Mouse (Mus musculus): ENCODE data around the gene Tmtc2. TPM values are rescaled to one million over a fixed set of nuclear protein-coding genes. Genes with fewer than 3 reads are reported as not detected.

Gene Tmtc2
- polyA plus RNA-seq, 1 experiment from 2014 or later = 7.8 TPM

GRCm38 (mm10) chr10:105518144-105518543, 56.1 kb downstream of the Tmtc2 start:
- H3K9me3 ChIP-seq (ENCODE audit: control insufficient read depth, low read length) = no peaks in the 10 kb centered on the region
- peaks cover 3% of the 10 kb centered on the region; the same call in 1 of the 2 replicates for H3K4me1 ChIP-seq (ENCODE audit: control insufficient read depth, insufficient read depth, low read length)
- no peak overlapping the region for H3K27ac ChIP-seq (replicated peaks; ENCODE audit: low read depth, low read length)
- no peak overlapping the region for H3K4me3 ChIP-seq (ENCODE audit: low read depth, low read length)
- ATAC-seq (ENCODE audit: insufficient number of reproducible peaks, low FRiP score, low TSS enrichment, low read depth) (no peak), DNase-seq (ENCODE audit: low spot score) (no peak)
- H3K27me3 ChIP-seq (ENCODE audit: control insufficient read depth, insufficient read depth, low read length) = no peaks in the 10 kb centered on the region
- no peak overlapping the region for H3K4me2 ChIP-seq (ENCODE audit: low read depth, severe bottlenecking)
- no peak overlapping the region for H3K9ac ChIP-seq (ENCODE audit: low read length)
- 96% methylated on average over 9 of the region's 9 CpGs for WGBS
- H3K36me3 ChIP-seq (ENCODE audit: control insufficient read depth, insufficient read depth, low read length) = no peaks in the 10 kb centered on the region

GRCm38 (mm10) chr10:105513777-105514322, 60.4 kb downstream of the Tmtc2 start:
- Histone ChIP-seq H3K9ac (ENCODE audit: low read length) (no peak overlapping the region), H3K4me3 (ENCODE audit: low read depth, low read length) (no peak overlapping the region), H3K4me2 (ENCODE audit: low read depth, severe bottlenecking) (no peak overlapping the region), H3K27me3 (ENCODE audit: control insufficient read depth, insufficient read depth, low read length) (no peaks in the 10 kb centered on the region), H3K9me3 (ENCODE audit: control insufficient read depth, low read length) (no peaks in the 10 kb centered on the region), H3K4me1 (ENCODE audit: control insufficient read depth, insufficient read depth, low read length) (peaks cover 6% of the 10 kb centered on the region), H3K36me3 (ENCODE audit: control insufficient read depth, insufficient read depth, low read length) (no peaks in the 10 kb centered on the region), H3K27ac (replicated peaks; ENCODE audit: low read depth, low read length) (no peak overlapping the region)
- 91% methylated on average over 7 of the region's 7 CpGs for WGBS
- ATAC-seq (ENCODE audit: insufficient number of reproducible peaks, low FRiP score, low TSS enrichment, low read depth) = no peak
- DNase-seq (ENCODE audit: low spot score) = no peak

GRCm38 (mm10) chr10:105509896-105510272, 64.4 kb downstream of the Tmtc2 start:
- H3K27ac ChIP-seq (replicated peaks; ENCODE audit: low read depth, low read length) = 0 out of 2 replicates have a peak overlapping the region, but pooled peaks have one; percentile 15
- H3K9ac ChIP-seq (ENCODE audit: low read length) = no peak overlapping the region
- no peaks in the 10 kb centered on the region for H3K9me3 ChIP-seq (ENCODE audit: control insufficient read depth, low read length)
- H3K4me2 ChIP-seq (ENCODE audit: low read depth, severe bottlenecking) = no peak overlapping the region
- DNase-seq (ENCODE audit: low spot score) (no peak), ATAC-seq (ENCODE audit: insufficient number of reproducible peaks, low FRiP score, low TSS enrichment, low read depth) (peak; percentile 65; the same call in 1 of the 2 replicates)
- no peaks in the 10 kb centered on the region; the same call in 1 of the 2 replicates for H3K36me3 ChIP-seq (ENCODE audit: control insufficient read depth, insufficient read depth, low read length)
- H3K27me3 ChIP-seq (ENCODE audit: control insufficient read depth, insufficient read depth, low read length) = no peaks in the 10 kb centered on the region
- peaks cover 6% of the 10 kb centered on the region for H3K4me1 ChIP-seq (ENCODE audit: control insufficient read depth, insufficient read depth, low read length)
- WGBS = 33% methylated on average over 5 of the region's 5 CpGs
- no peak overlapping the region for H3K4me3 ChIP-seq (ENCODE audit: low read depth, low read length)

GRCm38 (mm10) chr10:105509146-105509895, 64.9 kb downstream of the Tmtc2 start:
- Histone ChIP-seq H3K4me3 (ENCODE audit: low read depth, low read length) (no peak overlapping the region), H3K9ac (ENCODE audit: low read length) (no peak overlapping the region), H3K4me2 (ENCODE audit: low read depth, severe bottlenecking) (no peak overlapping the region), H3K27me3 (ENCODE audit: control insufficient read depth, insufficient read depth, low read length) (no peaks in the 10 kb centered on the region), H3K9me3 (ENCODE audit: control insufficient read depth, low read length) (no peaks in the 10 kb centered on the region), H3K27ac (replicated peaks; ENCODE audit: low read depth, low read length) (no peak overlapping the region), H3K4me1 (ENCODE audit: control insufficient read depth, insufficient read depth, low read length) (peaks cover 6% of the 10 kb centered on the region), H3K36me3 (ENCODE audit: control insufficient read depth, insufficient read depth, low read length) (no peaks in the 10 kb centered on the region; the same call in 1 of the 2 replicates)
- ATAC-seq (ENCODE audit: insufficient number of reproducible peaks, low FRiP score, low TSS enrichment, low read depth) = peak; percentile 10; the same call in 1 of the 2 replicates
- DNase-seq (ENCODE audit: low spot score) = no peak
- WGBS = 67% methylated on average over 9 of the region's 12 CpGs

GRCm38 (mm10) chr10:105507982-105508786, 66.1 kb downstream of the Tmtc2 start:
- Histone ChIP-seq H3K4me2 (ENCODE audit: low read depth, severe bottlenecking) (no peak overlapping the region), H3K9me3 (ENCODE audit: control insufficient read depth, low read length) (no peaks in the 10 kb centered on the region), H3K4me1 (ENCODE audit: control insufficient read depth, insufficient read depth, low read length) (peaks cover 6% of the 10 kb centered on the region), H3K36me3 (ENCODE audit: control insufficient read depth, insufficient read depth, low read length) (no peaks in the 10 kb centered on the region; the same call in 1 of the 2 replicates), H3K27me3 (ENCODE audit: control insufficient read depth, insufficient read depth, low read length) (no peaks in the 10 kb centered on the region), H3K27ac (replicated peaks; ENCODE audit: low read depth, low read length) (no peak overlapping the region), H3K9ac (ENCODE audit: low read length) (no peak overlapping the region), H3K4me3 (ENCODE audit: low read depth, low read length) (no peak overlapping the region)
- ATAC-seq (ENCODE audit: insufficient number of reproducible peaks, low FRiP score, low TSS enrichment, low read depth) = no peak
- DNase-seq (ENCODE audit: low spot score) = no peak
- WGBS = 92% methylated on average over 3 of the region's 3 CpGs

GRCm38 (mm10) chr10:105506046-105506445, 68.2 kb downstream of the Tmtc2 start:
- 95% methylated on average over 4 of the region's 4 CpGs for WGBS
- no peaks in the 10 kb centered on the region; the same call in 1 of the 2 replicates for H3K36me3 ChIP-seq (ENCODE audit: control insufficient read depth, insufficient read depth, low read length)
- H3K4me1 ChIP-seq (ENCODE audit: control insufficient read depth, insufficient read depth, low read length) = peaks cover 16% of the 10 kb centered on the region
- H3K9ac ChIP-seq (ENCODE audit: low read length) = no peak overlapping the region
- ATAC-seq (ENCODE audit: insufficient number of reproducible peaks, low FRiP score, low TSS enrichment, low read depth) (no peak), DNase-seq (ENCODE audit: low spot score) (no peak)
- no peak overlapping the region for H3K27ac ChIP-seq (replicated peaks; ENCODE audit: low read depth, low read length)
- no peaks in the 10 kb centered on the region for H3K9me3 ChIP-seq (ENCODE audit: control insufficient read depth, low read length)
- no peak overlapping the region for H3K4me3 ChIP-seq (ENCODE audit: low read depth, low read length)
- no peak overlapping the region for H3K4me2 ChIP-seq (ENCODE audit: low read depth, severe bottlenecking)
- no peaks in the 10 kb centered on the region for H3K27me3 ChIP-seq (ENCODE audit: control insufficient read depth, insufficient read depth, low read length)

GRCm38 (mm10) chr10:105504472-105504871, 69.8 kb downstream of the Tmtc2 start:
- Histone ChIP-seq H3K27ac (replicated peaks; ENCODE audit: low read depth, low read length) (no peak overlapping the region), H3K36me3 (ENCODE audit: control insufficient read depth, insufficient read depth, low read length) (no peaks in the 10 kb centered on the region; the same call in 1 of the 2 replicates), H3K4me3 (ENCODE audit: low read depth, low read length) (no peak overlapping the region), H3K9ac (ENCODE audit: low read length) (no peak overlapping the region), H3K9me3 (ENCODE audit: control insufficient read depth, low read length) (no peaks in the 10 kb centered on the region), H3K27me3 (ENCODE audit: control insufficient read depth, insufficient read depth, low read length) (no peaks in the 10 kb centered on the region), H3K4me2 (ENCODE audit: low read depth, severe bottlenecking) (no peak overlapping the region), H3K4me1 (ENCODE audit: control insufficient read depth, insufficient read depth, low read length) (peaks cover 13% of the 10 kb centered on the region)
- DNase-seq (ENCODE audit: low spot score) (no peak), ATAC-seq (ENCODE audit: insufficient number of reproducible peaks, low FRiP score, low TSS enrichment, low read depth) (no peak)
- WGBS = 78% methylated on average over 2 of the region's 2 CpGs

GRCm38 (mm10) chr10:105501736-105502135, 72.5 kb downstream of the Tmtc2 start:
- Histone ChIP-seq H3K4me3 (ENCODE audit: low read depth, low read length) (no peak overlapping the region), H3K4me1 (ENCODE audit: control insufficient read depth, insufficient read depth, low read length) (peaks cover 10% of the 10 kb centered on the region; the same call in 1 of the 2 replicates), H3K27me3 (ENCODE audit: control insufficient read depth, insufficient read depth, low read length) (no peaks in the 10 kb centered on the region), H3K9ac (ENCODE audit: low read length) (no peak overlapping the region), H3K36me3 (ENCODE audit: control insufficient read depth, insufficient read depth, low read length) (no peaks in the 10 kb centered on the region; the same call in 1 of the 2 replicates), H3K27ac (replicated peaks; ENCODE audit: low read depth, low read length) (0 out of 2 replicates have a peak overlapping the region, but pooled peaks have one; percentile 30), H3K4me2 (ENCODE audit: low read depth, severe bottlenecking) (no peak overlapping the region), H3K9me3 (ENCODE audit: control insufficient read depth, low read length) (no peaks in the 10 kb centered on the region)
- ATAC-seq (ENCODE audit: insufficient number of reproducible peaks, low FRiP score, low TSS enrichment, low read depth) (no peak), DNase-seq (ENCODE audit: low spot score) (peak; percentile 58)
- WGBS = 17% methylated on average over 7 of the region's 7 CpGs
